Mouse (Mus musculus) testis, adult 2 months (tissue): ENCODE measurements around the gene Rho.

Experiments used
- CTCF ChIP-seq: fragments of 200-500 bp; IDR thresholded peaks from 2 replicates; pipeline ENCODE4 v1.5.1; 2012; ENCODE audit warnings: low read depth, mild to moderate bottlenecking, inconsistent platforms, low read length, moderate library complexity; ENCODE audit not compliant: control insufficient read depth, insufficient read depth, insufficient replicate concordance
- POLR2A ChIP-seq: fragments of 200-500 bp; IDR thresholded peaks from 2 replicates; pipeline ENCODE4 v1.6.1; 2012; ENCODE audit warnings: low read depth, mild to moderate bottlenecking, inconsistent platforms, low read length, moderate library complexity; ENCODE audit not compliant: control insufficient read depth

DNA sequence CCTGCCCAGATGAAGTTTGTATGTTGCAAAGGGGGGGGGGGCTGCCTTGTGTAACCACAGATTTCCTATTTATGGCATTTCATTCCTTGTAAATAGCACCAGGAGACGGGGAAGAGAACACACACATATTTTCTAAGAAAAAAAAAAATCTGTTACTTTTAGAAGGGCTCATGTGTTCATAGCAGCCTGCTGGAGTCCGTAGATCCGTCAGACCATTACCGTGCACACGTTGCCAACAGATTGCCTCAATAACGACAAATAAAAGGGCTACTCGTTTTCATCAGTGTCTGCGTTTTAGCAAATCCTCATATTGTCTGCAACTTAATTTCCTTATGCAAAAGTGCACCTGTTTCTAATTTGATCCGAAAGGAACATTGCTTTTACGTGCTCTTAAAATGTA lies 5.1 kb upstream of the Rho start:
- TF ChIP-seq POLR2A, result no peak
- no peak for TF ChIP-seq CTCF
